Mouse (Mus musculus) induced T-regulatory cell, adult 2 months (primary cell): ENCODE data around the gene Pmfbp1.

Source experiments
- DNase-seq: peaks from one replicate; pipeline ENCODE4 v3.0.0-alpha.2; 2012; ENCODE audit warnings: low read depth

The Pmfbp1 gene

DNA sequence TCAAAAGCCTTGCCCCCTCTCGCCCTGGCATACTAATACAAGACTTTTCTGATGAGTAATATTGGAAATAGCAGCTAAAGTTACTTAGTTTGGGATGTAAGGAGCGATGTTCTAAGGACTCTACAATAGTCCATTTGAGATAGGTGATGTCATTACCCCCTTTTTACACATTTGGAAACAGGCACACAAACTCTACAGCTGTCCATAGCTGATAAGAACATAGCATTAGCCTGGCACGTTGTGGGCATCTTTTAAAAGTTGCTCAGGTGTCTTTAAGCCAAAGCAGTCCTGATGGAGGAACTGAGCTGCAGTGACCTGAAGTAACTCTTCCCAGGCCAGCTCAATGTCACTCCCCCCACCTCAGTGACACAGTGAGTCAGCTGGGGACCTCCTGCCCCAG is 97.5 kb downstream of the Pmfbp1 start:
- DNase-seq = no peak

- no peak for DNase-seq
Measured at GRCm38 (mm10) chr8:109592164-109592563, 98.3 kb downstream of the Pmfbp1 start.
